ENCODE assay signal across 8 mouse cellular contexts in genomic region chr2:75603175-75603871, GRCm38 (mm10). TPM values are rescaled to one million over a fixed set of nuclear protein-coding genes. Genes with fewer than 3 reads are reported as not detected.
DNase-seq lines count a peak whose midpoint lies in the region; ATAC-seq lines count a peak whose summit lies in the region.

No protein-coding gene starts in this region.

- H3K36me3 ChIP-seq in erythroblast, embryonic 14.5 days (ENCODE audit: control insufficient read depth) = no peaks in the 10 kb centered on the region
- no peaks in the 10 kb centered on the region for H3K36me3 ChIP-seq in embryonic facial prominence, embryonic 14.5 days (ENCODE audit: control insufficient read depth, insufficient read depth, low read length)
- no peaks in the 10 kb centered on the region for H3K36me3 ChIP-seq in hindbrain, embryonic 15.5 days
- H3K36me3 ChIP-seq in limb, embryonic 10.5 days = no peaks in the 10 kb centered on the region
- H3K36me3 ChIP-seq in midbrain, embryonic 10.5 days = no peaks in the 10 kb centered on the region
- no peaks in the 10 kb centered on the region for H3K36me3 ChIP-seq in stomach, embryonic 16.5 days (ENCODE audit: control insufficient read depth, insufficient read depth, low read length)

- H3K9ac ChIP-seq in embryonic facial prominence, embryonic 14.5 days (ENCODE audit: low read depth, low read length) = peak overlapping the region; percentile 52
- H3K9ac ChIP-seq in hindbrain, embryonic 15.5 days = peak overlapping the region; percentile 20; the same call in 1 of the 2 replicates
- H3K9ac ChIP-seq in stomach, embryonic 16.5 days (ENCODE audit: low read length) = peak overlapping the region; percentile 66

- no peaks in the 10 kb centered on the region for H3K9me3 ChIP-seq in erythroblast, embryonic 14.5 days (ENCODE audit: control insufficient read depth, low read length)
- no peaks in the 10 kb centered on the region for H3K9me3 ChIP-seq in embryonic facial prominence, embryonic 14.5 days (ENCODE audit: control insufficient read depth, low read length)
- H3K9me3 ChIP-seq in hindbrain, embryonic 15.5 days = no peaks in the 10 kb centered on the region
- no peaks in the 10 kb centered on the region for H3K9me3 ChIP-seq in limb, embryonic 10.5 days (replicated peaks)
- no peaks in the 10 kb centered on the region for H3K9me3 ChIP-seq in midbrain, embryonic 10.5 days (replicated peaks)
- H3K9me3 ChIP-seq in stomach, embryonic 16.5 days (replicated peaks; ENCODE audit: control insufficient read depth, low read length) = no peaks in the 10 kb centered on the region

- no peak for ATAC-seq in erythroblast, adult 5-6 weeks (replicated peaks; ENCODE audit: low FRiP score, poor library complexity, severe bottlenecking)
- ATAC-seq in embryonic facial prominence, embryonic 14.5 days (ENCODE audit: low read depth) = peak; percentile 53; the same call in 1 of the 2 replicates
- peak; percentile 88 for ATAC-seq in hindbrain, embryonic 15.5 days (ENCODE audit: low FRiP score, low read depth)
- no peak for ATAC-seq in stomach, embryonic 16.5 days (ENCODE audit: insufficient read depth, low FRiP score)

- peaks cover 3% of the 10 kb centered on the region for H3K4me1 ChIP-seq in erythroblast, embryonic 14.5 days (ENCODE audit: control insufficient read depth)
- H3K4me1 ChIP-seq in embryonic facial prominence, embryonic 14.5 days (ENCODE audit: control insufficient read depth, insufficient read depth, low read length) = no peaks in the 10 kb centered on the region
- peaks cover 5% of the 10 kb centered on the region; the same call in 1 of the 2 replicates for H3K4me1 ChIP-seq in hindbrain, embryonic 15.5 days (replicated peaks)
- H3K4me1 ChIP-seq in limb, embryonic 10.5 days = peaks cover 34% of the 10 kb centered on the region
- peaks cover 7% of the 10 kb centered on the region for H3K4me1 ChIP-seq in midbrain, embryonic 10.5 days
- H3K4me1 ChIP-seq in stomach, embryonic 16.5 days (ENCODE audit: control insufficient read depth, insufficient read depth, low read length) = peaks cover 6% of the 10 kb centered on the region; the same call in 1 of the 2 replicates

- H3K27me3 ChIP-seq in erythroblast, embryonic 14.5 days (ENCODE audit: control insufficient read depth) = peaks cover 20% of the 10 kb centered on the region
- no peaks in the 10 kb centered on the region for H3K27me3 ChIP-seq in embryonic facial prominence, embryonic 14.5 days (replicated peaks; ENCODE audit: control insufficient read depth, insufficient read depth, low read length)
- no peaks in the 10 kb centered on the region for H3K27me3 ChIP-seq in hindbrain, embryonic 15.5 days
- H3K27me3 ChIP-seq in limb, embryonic 10.5 days (ENCODE audit: low read depth, poor library complexity, severe bottlenecking) = no peaks in the 10 kb centered on the region
- H3K27me3 ChIP-seq in midbrain, embryonic 10.5 days (ENCODE audit: low read depth, poor library complexity, severe bottlenecking) = peaks cover 25% of the 10 kb centered on the region
- no peaks in the 10 kb centered on the region for H3K27me3 ChIP-seq in stomach, embryonic 16.5 days (ENCODE audit: control insufficient read depth, insufficient read depth, low read length)

- no peak overlapping the region for H3K27ac ChIP-seq in embryonic facial prominence, embryonic 14.5 days (replicated peaks; ENCODE audit: low read depth, low read length)
- peak overlapping the region; percentile 38 for H3K27ac ChIP-seq in hindbrain, embryonic 15.5 days (replicated peaks)
- H3K27ac ChIP-seq in limb, embryonic 10.5 days = peak overlapping the region; percentile 72
- H3K27ac ChIP-seq in midbrain, embryonic 10.5 days (replicated peaks) = peak overlapping the region; percentile 52; the same call in 1 of the 2 replicates
- no peak overlapping the region for H3K27ac ChIP-seq in stomach, embryonic 16.5 days (ENCODE audit: low read length)

- peak; percentile 69 for DNase-seq in adrenal gland, postnatal 14 days
- DNase-seq in embryonic facial prominence, embryonic 14.5 days (ENCODE audit: low spot score) = peak; percentile 62
- DNase-seq in limb, embryonic 10.5 days (ENCODE audit: low spot score) = no peak
- peak; percentile 41 for DNase-seq in midbrain, embryonic 10.5 days (ENCODE audit: low spot score)

- 15% methylated on average over 24 of the region's 26 CpGs for WGBS in embryonic facial prominence, embryonic 14.5 days
- 9% methylated on average over 25 of the region's 26 CpGs for WGBS in hindbrain, embryonic 15.5 days
- 13% methylated on average over 25 of the region's 26 CpGs for WGBS in limb, embryonic 10.5 days
- 13% methylated on average over 26 of the region's 26 CpGs for WGBS in midbrain, embryonic 10.5 days
- 12% methylated on average over 25 of the region's 26 CpGs for WGBS in stomach, embryonic 16.5 days

- peak overlapping the region; percentile 38 for H3K4me3 ChIP-seq in erythroblast, embryonic 14.5 days (replicated peaks)
- H3K4me3 ChIP-seq in embryonic facial prominence, embryonic 14.5 days (ENCODE audit: low read depth, low read length) = peak overlapping the region; percentile 38
- H3K4me3 ChIP-seq in hindbrain, embryonic 15.5 days = peak overlapping the region; percentile 34
- peak overlapping the region; percentile 46 for H3K4me3 ChIP-seq in limb, embryonic 10.5 days
- peak overlapping the region; percentile 55 for H3K4me3 ChIP-seq in midbrain, embryonic 10.5 days
- H3K4me3 ChIP-seq in stomach, embryonic 16.5 days (replicated peaks; ENCODE audit: low read length) = peak overlapping the region; percentile 38

- peak overlapping the region; percentile 64 for H3K4me2 ChIP-seq in embryonic facial prominence, embryonic 14.5 days (ENCODE audit: low read depth, low read length)
- peak overlapping the region; percentile 67 for H3K4me2 ChIP-seq in hindbrain, embryonic 15.5 days
- H3K4me2 ChIP-seq in stomach, embryonic 16.5 days (ENCODE audit: low read depth, low read length) = peak overlapping the region; percentile 57

RNA-seq across cellular contexts. Expression of gene Hnrnpa3, which starts 55.7 kb away (rescaled TPM):
- 16.1 and 18.8 TPM in 2 replicates for polyA plus RNA-seq in erythroblast, embryonic 14.5 days (2012)
- total RNA-seq in erythroblast, adult 5-6 weeks (2015; ENCODE audit: low replicate concordance) = 181 and 187 TPM in 2 replicates
- 98.5 and 192 TPM in 2 replicates for total RNA-seq in erythroblast, adult 5-6 weeks (2017; ENCODE audit: low replicate concordance)
- total RNA-seq in adrenal gland, postnatal 14 days (2021) = 509 and 538 TPM in 2 replicates
- polyA plus RNA-seq in embryonic facial prominence, embryonic 14.5 days (2014; fragmentation: Nextera tagmentation; extraction: Ambion mirVana) = 210 and 211 TPM in 2 replicates
- polyA plus RNA-seq in hindbrain, embryonic 15.5 days (2015; fragmentation: Nextera tagmentation; extraction: Ambion mirVana) = 184 and 186 TPM in 2 replicates
- 352 and 369 TPM in 2 replicates for polyA plus RNA-seq in limb, embryonic 10.5 days (2016; fragmentation: Nextera tagmentation; extraction: Ambion mirVana)
- polyA plus RNA-seq in midbrain, embryonic 10.5 days (2016; fragmentation: Nextera tagmentation; extraction: Ambion mirVana) = 337 and 348 TPM in 2 replicates
- 194 and 260 TPM in 2 replicates for polyA plus RNA-seq in stomach, embryonic 16.5 days (2015; fragmentation: Nextera tagmentation; extraction: Ambion mirVana)

Comparison
In these comparisons a context has a peak if more than half of its experiments do, and no peak if none do; other contexts are left out.
1. ATAC-seq: peak in embryonic facial prominence, embryonic 14.5 days (single experiment) and hindbrain, embryonic 15.5 days (single experiment); none in erythroblast, adult 5-6 weeks (single experiment) and stomach, embryonic 16.5 days (single experiment).
2. H3K27ac ChIP-seq: peak in hindbrain, embryonic 15.5 days (single experiment), limb, embryonic 10.5 days (single experiment) and midbrain, embryonic 10.5 days (single experiment); none in embryonic facial prominence, embryonic 14.5 days (single experiment) and stomach, embryonic 16.5 days (single experiment).
3. Peak in every context shown above with its lines, with median percentiles within 50 percentile points of each other: H3K4me3 ChIP-seq, H3K4me2 ChIP-seq and H3K9ac ChIP-seq.